Mouse (Mus musculus): ENCODE measurements around the gene Atf6b.

DNA sequence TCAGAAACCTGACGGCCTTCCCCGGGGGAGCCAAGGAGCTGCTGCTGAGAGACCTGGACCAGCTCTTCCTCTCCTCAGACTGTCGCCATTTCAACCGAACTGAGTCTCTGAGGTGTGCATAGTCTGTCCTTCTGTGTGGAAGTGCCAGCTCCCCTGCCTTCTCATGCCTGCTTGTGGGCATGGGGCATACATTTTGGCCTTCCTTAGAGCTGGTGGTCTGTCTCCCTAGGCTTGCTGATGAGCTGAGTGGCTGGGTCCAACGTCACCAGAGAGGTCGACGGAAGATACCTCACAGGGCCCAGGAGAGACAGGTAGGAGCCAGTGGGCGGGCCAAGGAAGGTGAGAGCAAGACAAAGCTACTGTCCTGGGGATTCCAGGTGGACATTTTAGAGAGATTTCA, 6.0 kb downstream of the Atf6b start:
- TF ChIP-seq CTCF (IDR thresholded peaks at IDR 0.05; ENCODE audit: low read depth, low read length) (no peak), POLR2A (IDR thresholded peaks at IDR 0.05; ENCODE audit: insufficient read depth, low read length) (no peak)
